Mouse (Mus musculus) cerebellum, adult 11 months (tissue): ENCODE results near the gene Sh3rf1.
"Not testable (repeated sequence)": the region's sequence is repeated elsewhere in the genome, so short reads cannot be mapped to it uniquely, and the experiment has no call there.

Source experiments
- DNase-seq: peaks from one replicate; pipeline ENCODE4 v3.0.0; 2022

Sh3rf1 gene

DNA sequence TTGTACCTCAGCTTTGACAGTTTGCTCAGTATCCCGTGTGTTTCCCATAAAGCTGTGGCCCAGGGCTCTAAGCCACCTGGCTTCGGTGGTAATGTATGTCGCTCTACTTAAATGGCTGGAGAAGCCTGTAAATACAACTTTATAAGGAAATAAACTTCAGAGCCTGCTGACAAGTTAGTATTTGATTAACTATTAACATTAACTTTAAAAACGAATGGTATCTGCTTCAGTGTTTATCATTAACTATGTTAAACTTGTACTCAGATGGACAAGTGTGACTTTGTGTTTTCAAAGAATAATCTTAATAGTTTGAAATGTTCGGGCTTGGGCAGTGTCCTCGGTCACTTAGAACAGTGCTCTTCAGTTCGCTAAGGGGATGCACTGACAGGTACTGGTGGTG is 151.5 kb downstream of the Sh3rf1 start:
- DNase-seq, result no peak

DNA sequence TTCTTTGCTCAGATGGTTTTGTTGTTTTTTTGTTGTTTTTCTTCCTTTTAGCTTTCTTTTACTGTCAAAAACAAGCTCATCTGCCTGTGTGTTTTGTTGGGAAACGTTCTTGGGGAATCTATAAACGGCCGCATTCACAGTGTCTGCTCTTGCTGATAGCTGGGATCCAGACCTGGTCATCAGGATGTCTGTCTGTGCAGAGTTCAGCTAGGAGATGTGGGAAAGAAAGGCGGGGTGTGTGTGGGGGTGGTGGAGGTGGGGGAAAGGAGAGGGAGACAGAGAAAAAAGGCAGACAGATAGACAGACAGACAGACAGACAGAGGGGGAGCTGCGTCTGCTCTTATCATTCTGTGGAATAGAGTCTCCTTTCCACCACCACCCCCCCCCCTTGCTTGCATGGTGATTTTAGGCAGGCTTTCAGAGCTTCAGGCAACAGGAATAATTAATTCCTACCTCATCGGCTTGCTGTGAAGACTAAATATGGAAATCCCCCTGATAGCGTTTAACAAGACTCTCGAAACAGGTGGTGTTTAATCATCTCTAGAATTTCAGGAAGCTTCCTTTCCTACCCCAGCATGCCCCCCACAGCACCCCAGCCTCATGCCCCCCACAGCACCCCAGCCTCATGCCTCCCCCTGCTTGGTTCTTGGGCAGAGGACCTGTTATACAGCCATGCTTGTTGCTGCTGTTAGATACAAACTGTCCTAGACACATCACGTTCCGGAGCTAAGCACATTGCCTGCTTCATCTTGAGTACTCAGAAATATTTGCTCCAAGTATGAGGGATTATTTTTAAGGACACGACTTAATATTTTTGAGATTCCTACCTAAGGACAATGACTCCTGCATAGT is 155.4 kb downstream of the Sh3rf1 start:
- DNase-seq, result no peak

DNA sequence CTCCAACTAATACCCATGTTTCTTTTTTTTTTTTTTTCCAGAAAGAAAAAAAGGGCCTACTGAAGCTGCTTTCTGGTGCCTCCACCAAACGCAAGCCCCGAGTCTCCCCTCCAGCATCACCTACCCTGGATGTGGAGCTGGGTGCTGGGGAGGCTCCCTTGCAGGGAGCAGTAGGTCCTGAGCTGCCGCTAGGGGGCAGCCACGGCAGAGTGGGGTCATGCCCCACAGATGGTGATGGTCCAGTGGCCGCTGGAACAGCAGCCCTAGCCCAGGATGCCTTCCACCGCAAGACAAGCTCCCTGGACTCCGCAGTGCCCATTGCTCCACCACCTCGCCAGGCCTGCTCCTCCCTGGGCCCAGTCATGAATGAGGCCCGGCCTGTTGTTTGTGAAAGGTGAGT is 160.9 kb downstream of the Sh3rf1 start:
- DNase-seq, result no peak

DNA sequence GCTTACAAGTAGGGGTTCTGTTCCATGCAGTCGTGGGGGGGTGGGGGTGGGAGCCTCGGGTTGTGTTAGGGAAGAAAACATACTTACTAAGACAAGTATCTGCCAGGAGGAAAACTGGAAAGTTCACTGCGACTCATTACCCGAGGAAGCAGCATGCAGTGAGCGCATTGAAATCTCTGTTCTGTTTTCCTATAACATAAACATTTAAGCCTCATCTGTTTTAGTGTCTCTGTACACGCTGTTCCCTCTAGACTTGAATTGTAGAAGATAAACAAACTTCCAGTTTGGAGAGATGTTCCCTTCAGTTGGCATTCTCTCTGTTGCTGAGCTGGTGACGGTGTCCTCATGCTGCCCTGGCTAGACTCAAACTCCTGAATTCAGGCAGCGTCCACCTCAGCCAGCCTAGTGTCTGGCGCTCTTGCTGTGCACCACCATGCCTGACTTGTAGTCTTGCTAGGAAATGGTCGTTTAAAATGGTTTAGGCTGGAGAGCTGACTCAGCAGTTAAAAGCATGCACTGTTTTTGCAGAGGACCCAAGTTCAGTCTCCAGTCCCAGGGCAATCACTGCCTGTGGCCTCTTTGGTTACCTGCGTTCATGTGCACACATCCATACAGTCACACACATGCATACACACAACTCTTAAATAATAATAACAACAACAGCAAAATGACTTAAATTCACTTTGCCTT is 162.0 kb downstream of the Sh3rf1 start:
- no peak for DNase-seq

DNA sequence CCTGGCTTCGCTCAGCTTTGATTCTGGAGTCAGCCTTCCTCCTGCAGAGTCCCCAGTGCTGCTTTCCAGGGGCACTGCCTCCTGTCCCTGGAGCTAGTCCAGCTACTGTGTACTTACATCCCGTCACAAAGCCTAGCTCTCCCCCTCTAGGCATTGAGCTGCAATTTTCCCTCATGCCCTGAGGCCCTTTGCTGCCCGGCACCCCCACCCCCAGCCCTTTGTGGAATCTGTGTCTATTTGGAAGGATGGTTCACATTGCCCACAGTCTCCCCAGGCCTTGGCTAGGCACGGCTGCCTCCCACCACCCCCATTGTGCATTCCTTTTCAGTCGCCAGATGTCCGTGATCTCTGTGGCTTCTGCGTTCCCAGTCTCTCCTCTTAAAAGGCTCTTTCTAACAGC is 163.0 kb downstream of the Sh3rf1 start:
- DNase-seq, result peak; percentile 2

DNA sequence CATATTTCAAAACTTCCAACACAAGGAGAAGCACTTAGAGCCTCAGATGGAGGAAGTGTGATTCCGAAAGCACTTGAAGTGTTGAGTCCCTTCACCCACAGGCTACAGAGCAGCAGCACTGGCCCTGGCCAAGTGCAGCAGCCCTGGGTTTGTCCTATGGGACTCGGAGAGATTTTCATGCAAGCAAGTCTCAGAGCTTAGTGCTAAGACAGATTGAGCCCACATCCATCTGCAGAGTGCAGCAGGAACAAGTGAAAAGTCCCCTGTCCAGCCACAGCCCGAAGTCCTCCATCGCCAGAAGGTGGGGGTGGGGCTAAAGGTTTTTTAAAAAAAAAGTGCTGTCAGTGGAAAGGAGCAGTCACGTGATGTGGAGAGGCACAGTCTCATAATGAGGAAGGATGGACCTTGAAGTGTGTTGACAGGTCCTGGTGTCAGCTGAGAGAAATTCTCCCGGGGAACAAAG is 163.9 kb downstream of the Sh3rf1 start:
- no peak for DNase-seq

DNA sequence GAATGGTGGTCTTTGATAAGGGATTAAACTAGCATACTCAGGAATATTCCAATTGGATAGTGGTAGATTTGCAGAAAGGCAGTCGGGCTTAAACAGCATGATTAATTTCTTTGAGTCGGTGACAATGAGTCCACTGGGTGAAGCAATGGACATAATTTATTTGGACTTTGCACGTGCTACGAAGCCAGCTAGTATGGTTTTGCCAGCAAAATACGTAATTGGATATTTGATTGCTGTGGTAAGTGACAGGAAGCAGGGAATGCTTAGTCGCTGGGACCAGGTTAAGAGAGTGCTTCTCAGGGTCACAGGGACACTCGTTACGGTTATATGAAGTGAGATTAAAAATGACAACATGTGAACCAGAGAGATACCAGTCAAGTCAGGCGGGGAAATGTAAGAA is 164.7 kb downstream of the Sh3rf1 start:
- DNase-seq, result no peak

DNA sequence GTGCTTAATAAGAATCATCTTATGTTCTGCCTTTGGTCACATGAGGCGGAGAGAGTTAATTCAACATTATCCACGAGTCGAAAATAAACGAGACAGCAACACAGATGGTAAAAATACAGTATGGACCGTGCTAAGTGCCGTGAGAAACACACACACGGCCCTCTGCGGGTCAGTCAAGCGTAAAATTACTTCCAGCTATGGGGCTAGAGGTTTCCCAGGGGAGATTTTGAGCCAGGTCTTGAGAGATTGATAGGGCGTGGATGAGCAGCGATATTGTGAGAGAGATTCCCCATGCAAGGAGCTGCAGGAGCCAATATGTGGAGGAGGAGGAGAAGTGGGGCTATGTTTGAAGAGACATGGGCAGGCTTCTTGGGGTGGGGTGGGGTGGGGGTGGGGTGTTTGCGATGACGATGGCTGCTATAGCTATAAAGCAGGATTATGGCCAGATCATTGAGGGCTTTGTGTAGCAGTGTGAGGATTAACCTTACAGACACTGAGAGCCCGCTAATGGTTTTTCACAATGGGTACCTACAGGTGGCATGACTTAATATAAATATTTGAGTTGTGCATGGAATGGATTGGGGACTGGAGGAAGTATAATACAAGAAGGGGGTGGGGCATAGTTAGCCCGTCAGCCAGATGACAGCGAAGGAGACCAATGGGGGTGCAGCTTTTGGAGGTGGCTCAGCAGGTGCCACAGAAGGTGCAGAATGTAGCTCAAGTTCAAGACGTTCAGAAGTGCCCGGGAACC is 166.8 kb downstream of the Sh3rf1 start:
- no peak for DNase-seq

DNA sequence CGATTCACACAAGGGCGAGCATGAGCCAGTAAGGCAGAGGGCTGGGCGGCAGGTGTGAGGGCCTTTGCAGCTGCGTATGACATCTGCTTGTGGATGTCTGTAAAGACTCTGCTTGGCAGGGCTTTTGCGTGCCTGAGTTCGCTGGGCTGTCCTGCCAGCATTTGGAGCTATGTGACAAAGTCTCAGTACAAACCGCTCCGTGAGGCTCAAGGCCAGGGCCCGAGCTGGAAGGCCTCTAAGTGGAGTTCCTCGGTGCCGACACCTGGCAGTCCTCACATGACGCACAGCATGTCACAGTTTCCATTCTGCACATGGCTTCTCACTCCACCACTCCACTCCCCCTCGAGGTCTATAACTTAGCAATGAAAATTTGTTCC is 167.4 kb downstream of the Sh3rf1 start:
- DNase-seq, result no peak

DNA sequence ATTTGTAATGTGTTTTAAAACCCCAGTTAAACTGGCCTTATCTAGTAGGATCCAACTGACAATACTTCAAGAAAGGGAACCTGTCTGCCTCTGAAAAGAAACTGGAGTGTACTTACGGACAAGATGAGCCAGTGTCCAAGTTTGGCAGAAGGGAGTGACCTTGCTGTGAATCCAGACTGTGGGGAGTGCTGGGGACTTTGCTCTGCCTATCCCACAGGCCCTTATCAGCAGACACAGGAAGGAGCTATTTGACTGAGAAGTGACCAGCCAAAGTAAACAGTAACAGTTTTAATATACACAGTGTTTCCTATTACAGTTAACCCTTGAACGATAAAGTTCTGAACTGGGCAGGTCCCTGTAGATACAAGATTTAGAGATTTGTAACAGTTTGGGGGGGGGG is 173.5 kb downstream of the Sh3rf1 start:
- DNase-seq, result no peak

DNA sequence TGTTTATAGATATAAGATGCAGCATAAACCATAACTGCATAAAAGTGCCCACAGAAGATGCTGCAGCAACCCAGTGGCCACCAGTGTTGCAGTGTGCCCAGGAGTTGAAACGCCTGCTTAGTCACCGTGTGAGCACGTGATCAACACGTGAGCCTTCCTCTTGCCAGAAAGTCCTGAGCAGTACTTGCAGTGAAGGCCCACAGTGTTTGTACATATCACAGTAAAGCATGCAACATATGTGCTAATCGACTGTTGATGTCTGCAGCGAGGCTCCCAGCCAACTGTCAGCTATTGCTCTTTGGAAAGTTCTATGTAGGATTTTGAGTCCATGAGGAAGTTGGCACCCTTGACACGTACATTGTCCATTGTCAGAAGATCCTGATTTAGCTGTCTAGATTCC is 174.1 kb downstream of the Sh3rf1 start:
- no peak for DNase-seq

DNA sequence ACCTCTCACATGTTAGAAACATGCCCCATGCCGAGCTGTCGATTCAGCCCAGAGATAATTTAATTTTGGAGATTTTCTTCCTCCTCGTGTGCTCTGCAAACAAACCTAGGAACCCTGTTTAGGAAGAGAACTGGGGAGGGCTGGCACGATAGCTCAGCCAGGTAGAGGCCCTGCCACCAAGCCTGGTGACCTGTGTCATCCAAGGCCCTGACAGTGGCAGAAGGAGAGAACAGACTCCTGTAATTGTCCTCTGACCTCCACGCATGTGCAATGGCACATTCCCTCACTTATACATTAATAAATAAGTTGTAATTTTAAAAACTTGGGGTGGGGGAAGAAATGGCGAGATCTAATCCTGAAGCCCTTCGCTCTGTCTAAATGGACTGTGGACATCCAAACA is 179.2 kb downstream of the Sh3rf1 start:
- no peak for DNase-seq

DNA sequence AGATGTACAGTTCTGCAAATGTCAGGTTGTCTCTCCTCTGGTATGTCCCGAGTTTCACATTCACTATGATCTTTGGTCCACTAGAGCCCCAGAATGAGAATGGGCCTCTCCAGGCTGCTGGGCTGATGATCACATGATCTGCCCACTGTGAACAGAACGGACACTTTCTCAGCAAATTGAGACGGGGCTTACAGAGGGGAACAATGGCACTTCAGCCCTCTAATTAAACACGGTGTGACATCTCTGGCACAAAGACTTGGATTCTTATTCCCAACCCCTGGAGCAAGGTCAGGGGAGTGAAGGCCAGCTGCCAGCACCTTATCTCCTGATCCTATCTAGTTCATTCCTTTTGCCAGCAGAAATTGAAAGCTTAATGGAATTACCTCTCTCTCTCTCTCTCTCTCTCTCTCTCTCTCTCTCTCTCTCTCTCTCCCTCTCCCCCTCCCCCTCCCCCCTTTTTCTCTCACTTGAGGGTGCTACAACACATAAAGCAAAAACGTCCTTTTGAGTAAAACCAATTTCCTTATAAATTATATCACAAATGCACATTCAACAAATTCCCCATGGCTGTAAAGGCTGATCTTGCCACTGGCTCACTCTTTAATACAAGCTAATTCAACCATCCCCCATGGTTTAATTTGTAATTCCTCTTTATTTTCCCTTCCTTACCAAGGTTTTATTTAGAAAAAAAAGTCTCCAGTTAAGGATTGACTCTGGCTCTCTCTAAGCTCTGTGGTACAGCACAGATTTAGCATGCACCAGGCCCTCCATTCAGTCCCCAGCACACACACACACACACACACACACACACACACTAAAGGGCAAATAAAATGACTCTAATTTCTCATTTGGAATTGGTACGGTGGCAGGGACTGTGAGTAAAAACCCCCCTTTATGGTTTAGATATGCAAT is 179.8 kb downstream of the Sh3rf1 start:
- no peak for DNase-seq

DNA sequence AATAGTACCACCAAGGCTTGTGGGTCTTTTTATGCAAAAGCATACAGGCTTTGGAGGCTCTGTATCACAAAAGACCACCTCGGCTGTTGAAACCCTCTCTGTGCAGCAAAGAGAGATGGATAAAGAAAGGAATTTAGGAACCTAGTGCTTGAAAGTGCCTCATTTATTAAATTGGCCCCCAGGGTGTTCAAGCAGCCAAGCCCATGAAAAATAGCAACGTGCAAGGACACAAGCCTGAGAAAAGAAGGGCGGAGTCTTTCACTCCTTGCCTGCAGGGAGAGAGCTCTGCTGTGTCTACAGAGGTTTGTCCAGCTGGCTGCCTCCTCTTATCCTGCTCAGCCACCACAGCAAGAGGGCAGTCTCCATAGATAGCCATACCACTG is 180.5 kb downstream of the Sh3rf1 start:
- DNase-seq, result no peak

DNA sequence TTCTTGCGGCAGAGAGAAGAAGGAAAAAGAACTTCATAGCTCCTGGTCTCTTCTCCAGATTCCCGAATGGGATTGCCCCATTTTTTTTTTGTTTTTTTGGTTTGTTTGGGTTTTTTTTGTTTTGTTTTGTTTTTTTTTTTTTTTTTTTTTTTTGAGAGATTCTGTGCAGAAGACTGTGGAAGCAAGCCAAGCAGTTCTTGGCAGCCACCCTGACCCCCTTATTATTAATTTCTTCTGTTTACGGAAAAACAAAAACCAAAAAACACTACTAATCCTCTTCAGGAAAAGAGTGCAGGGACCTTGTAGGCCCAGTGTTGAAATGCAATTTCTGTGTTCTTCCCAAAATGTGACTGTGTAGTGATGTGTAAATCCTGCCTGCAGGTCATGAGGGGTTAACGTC is 185.4 kb downstream of the Sh3rf1 start:
- no peak for DNase-seq

DNA sequence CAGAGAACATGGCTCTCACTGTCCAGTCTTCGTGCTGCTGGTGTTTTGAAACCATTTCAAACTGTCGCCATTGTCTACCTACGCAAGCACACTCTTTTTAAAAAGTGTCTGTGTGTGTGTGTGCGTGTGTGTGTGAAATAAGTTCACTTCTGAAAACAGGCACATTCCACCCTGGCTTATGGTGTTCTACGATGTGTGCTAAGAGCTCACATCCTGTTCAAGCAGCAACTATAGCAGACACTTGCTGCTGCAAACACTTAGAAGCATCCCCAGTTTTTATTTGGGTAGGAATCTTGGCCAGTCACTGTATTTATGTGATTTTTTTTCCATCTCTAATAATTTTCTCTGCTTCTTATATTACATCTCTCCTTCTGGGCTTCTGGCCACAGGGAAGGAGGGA is 186.0 kb downstream of the Sh3rf1 start:
- DNase-seq, result not testable (repeated sequence)

DNA sequence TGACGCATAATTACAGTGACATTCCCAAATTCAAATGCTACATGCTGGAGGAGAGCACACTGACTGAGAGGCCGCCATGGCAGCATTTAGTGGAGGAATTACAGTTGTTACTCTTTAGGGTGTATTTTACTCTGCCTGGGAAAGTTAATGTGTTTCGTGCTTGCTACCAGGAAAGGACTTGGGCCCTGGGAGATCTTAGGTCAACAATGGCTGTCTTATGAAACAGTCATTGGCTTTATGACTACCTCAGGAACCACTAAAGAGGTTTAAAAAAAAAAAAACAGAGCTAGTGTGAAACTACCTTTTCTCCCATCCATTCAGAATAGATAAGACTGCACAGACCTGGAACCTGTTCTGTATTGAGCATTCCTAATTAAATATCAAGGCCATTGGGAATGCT is 195.8 kb downstream of the Sh3rf1 start:
- DNase-seq, result no peak

DNA sequence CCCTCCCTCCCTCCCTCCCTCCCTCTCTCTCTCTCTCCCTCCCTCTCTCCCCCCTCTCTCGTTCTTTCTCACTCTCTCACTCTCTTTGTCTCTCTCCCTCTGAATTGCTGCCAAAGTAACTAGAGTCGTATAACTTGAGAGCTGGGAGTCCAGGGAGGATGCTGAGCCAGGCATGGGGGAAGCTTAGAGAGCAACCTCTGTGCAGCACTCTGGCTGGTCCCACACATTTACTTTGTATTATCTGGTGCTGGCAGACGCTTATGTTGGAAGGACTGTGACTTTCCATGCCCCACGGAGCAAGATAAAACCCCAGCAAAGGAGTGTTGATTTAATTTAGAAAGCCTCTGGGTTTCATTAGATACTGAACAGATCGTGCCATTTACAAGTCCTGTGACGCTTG is 196.5 kb downstream of the Sh3rf1 start:
- DNase-seq, result no peak

DNA sequence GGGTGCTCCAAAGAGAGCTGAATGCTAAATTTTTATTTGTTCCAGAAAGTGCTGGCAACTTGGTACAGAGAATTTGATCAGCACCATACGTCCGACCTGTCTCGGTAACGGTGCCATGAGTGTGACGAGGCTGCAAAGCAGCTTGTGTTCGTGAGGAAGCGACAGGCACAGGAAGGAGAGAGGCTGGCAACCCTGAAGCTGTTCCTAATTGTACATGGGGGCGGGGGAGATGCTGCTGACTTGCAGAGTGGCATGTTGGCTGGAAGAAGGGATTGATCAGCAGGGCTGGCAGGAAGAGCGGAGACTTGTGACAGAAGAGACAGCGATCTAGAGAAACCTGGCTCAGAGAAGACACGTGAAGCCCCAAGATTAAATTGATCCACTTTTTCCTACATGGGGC is 197.9 kb downstream of the Sh3rf1 start:
- DNase-seq, result no peak

DNA sequence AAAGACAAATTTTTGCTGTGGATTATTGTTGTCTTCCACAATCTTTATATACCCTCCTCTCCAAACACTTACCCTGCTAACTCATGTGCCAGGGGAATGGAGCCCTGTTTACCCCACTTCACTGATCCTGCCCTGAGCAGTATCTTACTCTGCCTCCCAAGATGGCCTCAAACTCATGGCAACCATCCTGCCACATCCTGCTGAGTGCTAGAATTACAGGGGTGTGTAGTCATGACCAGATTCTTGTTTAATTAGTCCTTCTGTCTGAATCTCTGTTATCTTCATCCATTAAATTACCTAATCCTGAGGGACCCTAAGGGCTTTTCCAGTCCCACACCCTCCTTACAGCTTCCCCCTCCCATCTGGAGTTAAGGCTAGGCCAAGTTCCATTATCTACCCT is 201.5 kb downstream of the Sh3rf1 start:
- DNase-seq, result no peak

DNA sequence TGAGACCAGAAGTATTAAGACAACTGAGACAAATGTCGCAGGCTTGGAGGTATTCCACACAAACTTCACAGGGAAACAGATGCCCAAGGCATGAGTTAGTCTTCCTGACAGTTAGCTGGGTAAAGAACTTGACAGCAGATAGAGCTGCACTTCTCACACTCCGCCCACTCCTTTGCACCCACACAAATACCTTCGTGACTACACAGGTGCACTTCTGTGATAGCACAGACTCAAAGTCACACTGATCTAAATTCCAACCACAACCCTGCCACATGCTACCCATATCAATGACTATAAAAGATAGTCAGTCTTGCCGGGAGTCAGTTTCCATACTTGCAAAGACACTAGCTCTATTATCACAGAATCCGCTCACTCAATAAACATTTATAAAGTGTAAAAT is 202.4 kb downstream of the Sh3rf1 start:
- DNase-seq, result no peak

DNA sequence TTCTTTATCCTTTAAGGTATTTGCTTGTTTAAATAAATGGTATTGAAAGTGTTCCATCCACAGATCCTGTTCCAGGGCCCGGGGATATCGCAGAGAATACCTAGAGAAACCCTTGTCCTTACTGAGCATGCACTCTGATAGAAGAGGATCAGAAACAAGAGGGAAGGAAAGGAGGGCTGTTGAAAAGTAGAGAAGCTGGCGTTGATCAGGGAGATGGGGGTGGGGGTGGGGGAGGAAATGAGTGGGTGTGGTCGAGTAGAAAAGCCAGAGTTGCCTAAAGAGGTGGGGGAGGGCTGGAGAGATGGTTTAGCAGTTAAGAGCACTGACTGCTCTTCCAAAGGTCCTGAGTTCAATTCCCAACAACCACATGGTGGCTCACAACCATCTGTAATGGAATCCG is 203.0 kb downstream of the Sh3rf1 start:
- DNase-seq, result no peak
